Mouse (Mus musculus) spleen, adult 10 weeks (tissue): ENCODE results near the gene Kti12. TPM values are rescaled to one million over a fixed set of nuclear protein-coding genes. Genes with fewer than 3 reads are reported as not detected.

Experiments used
- polyA plus RNA-seq: library from polyadenylated mRNA; stranded (reverse); fragments of 350-450 nt; fragmentation: Illumina TruSeq; extraction: RNeasy Lipid Tissue Mini Kit (QIAGEN cat#74804); gene quantifications from one replicate; pipeline ENCODE4 v1.2.3, GENCODE M21; 2015; ENCODE audit warnings: low replicate concordance; ENCODE audit not compliant: insufficient read depth

Kti12 gene
- polyA plus RNA-seq: 24.8 TPM

DNA sequence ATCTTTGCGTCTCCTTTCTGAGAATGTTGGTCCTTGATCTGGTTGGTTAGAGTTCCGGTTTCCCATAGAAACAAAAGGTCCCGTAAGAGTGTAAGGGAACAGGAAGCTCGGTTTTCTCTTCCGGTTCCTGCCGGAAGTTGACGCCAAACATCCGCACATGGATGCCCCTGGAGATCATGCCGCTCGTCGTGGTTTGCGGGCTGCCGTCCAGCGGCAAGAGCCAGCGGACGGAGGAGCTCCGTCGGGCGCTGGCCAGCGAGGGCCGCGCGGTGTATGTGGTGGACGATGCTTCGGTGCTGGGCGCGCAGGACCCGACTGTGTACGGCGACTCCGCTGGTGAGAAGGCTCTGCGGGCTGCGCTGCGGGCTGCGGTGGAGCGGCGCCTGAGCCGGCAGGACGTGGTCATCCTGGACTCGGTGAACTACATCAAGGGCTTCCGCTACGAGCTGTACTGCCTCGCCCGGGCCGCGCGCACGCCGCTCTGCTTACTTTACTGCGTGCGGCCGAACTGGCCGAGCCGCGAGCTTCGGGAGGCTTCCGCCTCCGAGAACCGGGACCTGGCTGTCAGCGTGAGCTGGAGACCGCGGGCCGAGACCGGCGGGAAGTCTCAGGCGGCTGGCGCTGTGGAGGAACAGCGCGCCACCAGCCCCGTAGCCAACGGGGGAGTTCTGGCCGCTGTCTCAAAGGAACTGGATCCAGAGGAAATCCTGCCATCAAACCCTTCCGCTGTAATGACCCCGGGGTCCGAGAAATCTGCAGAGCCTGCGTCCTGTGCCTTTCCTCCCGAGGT, at the start of gene Kti12:
Kti12 (plus strand) TSS at position 71 of the 790 bp plus-strand sequence.

GRCm38 (mm10) chr4:108832916-108833827, 14.4 kb upstream of the Kti12 start, which contains the start of gene Btf3l4:
Gene Btf3l4 (minus strand): TSS chr4:108833614.

DNA sequence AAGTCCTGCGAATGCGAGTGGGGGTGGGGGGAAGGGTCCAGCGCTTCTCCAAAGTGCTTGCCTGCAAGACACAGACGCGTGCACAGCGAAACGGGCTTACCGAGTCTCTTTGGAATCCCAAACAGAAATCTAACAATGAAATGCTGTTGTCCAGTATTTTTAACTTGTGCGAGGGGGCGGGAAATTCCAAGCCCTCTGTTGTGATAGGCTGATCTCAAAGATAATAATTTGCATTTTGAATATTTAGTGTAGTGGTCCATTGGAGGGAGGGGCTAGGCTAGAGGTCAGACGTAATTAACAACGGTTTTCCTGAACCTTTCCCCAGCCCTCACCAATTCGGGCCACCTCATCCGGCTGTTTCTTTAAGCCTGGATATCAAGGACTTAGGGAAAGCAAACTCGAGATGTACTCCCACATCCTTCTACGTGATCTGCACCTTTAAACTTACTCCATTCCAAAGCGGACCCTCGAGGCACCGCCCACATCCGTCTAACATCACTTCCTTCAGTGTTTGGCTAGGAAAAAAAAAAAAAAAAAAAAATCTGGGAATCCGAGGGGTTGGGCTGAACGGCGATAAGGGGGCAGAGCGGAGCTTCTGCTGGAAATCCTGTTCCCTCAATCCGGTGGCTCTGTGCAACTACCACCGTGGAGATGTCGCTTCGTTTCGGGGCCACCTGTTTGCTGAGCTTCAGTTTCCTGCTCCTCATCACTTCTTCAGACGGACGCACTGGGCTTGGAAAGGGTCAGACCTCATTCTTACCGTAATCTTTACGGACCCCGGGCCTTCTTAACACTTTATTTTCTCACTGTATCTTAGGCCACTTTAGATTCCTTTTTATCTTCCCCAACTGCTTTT, 13.2 kb upstream of the Kti12 start, which contains the start of gene Txndc12:
Txndc12 (plus strand) TSS at position 487 of the 856 bp plus-strand sequence.

DNA sequence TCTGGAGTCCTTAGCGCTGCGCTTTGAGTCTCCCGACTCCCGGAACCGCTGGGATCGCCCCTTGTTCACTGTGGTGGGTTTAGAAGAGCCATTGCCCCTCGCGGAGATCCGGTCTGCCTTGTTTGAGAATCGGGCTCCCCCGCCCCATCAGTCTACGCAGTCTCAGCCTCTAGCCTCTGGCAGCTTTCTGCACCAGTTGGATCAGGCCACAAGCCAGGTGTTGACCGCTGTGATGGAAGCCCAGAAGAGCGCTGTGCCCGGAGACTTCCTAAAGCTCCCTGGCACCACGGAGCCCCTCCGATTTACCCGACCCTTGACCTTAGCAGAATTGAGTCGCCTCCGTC, 892 bp downstream of the Kti12 start, which contains the start of gene A730015C16Rik:
A730015C16Rik (minus strand) TSS at position 115 of the 344 bp plus-strand sequence.

GRCm38 (mm10) chr4:108878963-108879822, 31.6 kb downstream of the Kti12 start, which contains the start of gene Rab3b:
Gene Rab3b (plus strand): TSS chr4:108879063.

Other genes starting within 250 kb of the Kti12 start
- 73.8 TPM for gene Cc2d1b, start 227.8 kb upstream of the Kti12 start, polyA plus RNA-seq
- not detected for gene 3110021N24Rik, start 128.1 kb upstream of the Kti12 start, polyA plus RNA-seq
- 6.8 TPM for gene Zfyve9, start 67.0 kb upstream of the Kti12 start, polyA plus RNA-seq
- 136 TPM for gene Btf3l4, start 14.2 kb upstream of the Kti12 start, polyA plus RNA-seq
- gene Txndc12, start 13.2 kb upstream of the Kti12 start, polyA plus RNA-seq: 39.9 TPM
- not detected for gene A730015C16Rik, start 834 bp downstream of the Kti12 start, polyA plus RNA-seq
- gene Rab3b, start 31.3 kb downstream of the Kti12 start, polyA plus RNA-seq: 0.17 TPM
- gene Nrd1, start 152.9 kb downstream of the Kti12 start, polyA plus RNA-seq: 212 TPM